Mouse (Mus musculus): ENCODE measurements around the gene E2f6. TPM values are rescaled to one million over a fixed set of nuclear protein-coding genes. Genes with fewer than 3 reads are reported as not detected.

Gene E2f6
- total and polyA plus RNA-seq, 3 experiments, result 46.7 to 84.1 (median 79.1) TPM

DNA sequence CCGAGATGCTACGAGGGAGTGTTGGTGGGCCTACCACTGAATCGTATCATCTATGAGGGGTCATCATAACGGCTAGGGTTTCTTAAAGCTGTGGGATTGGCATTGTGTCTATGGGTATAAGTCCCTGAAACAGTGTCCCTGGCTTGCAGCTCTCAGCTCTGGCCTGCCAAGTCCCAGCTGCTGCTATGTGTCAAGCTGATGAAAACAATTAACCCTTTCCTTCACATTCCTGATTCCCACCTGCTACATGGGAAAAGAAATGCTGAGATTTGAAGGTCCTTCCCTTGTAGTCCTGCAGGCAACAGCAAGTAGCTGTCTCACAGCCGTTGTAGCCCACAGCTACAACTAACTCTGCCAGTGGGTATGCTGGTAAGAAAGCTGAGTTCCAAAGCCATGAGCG, 75.6 kb downstream of the E2f6 start:
- no peaks in the 10 kb centered on the region for H3K27me3 ChIP-seq (ENCODE audit: control insufficient read depth, insufficient read depth, low read length)
- no peaks in the 10 kb centered on the region for H3K36me3 ChIP-seq (ENCODE audit: control insufficient read depth, insufficient read depth, low read length)
- no peaks in the 10 kb centered on the region for H3K79me2 ChIP-seq (replicated peaks; ENCODE audit: control insufficient read depth, insufficient read depth, low read length)
- TF ChIP-seq POLR2A (IDR thresholded peaks at IDR 0.05; ENCODE audit: insufficient read depth, low read depth, low read length) (no peak), CTCF (IDR thresholded peaks at IDR 0.05) (no peak), EP300 (IDR thresholded peaks at IDR 0.05; ENCODE audit: insufficient read depth, low read depth, low read length) (no peak)
- intact Hi-C loops (cut with DNase I), result no loop called here
- no peak overlapping the region for H3K27ac ChIP-seq
- H3K4me3 ChIP-seq, result no peak overlapping the region
- DNase-seq, result no peak
- no peak overlapping the region for H3K9ac ChIP-seq (ENCODE audit: low read depth, low read length)
- H3K4me1 ChIP-seq (ENCODE audit: control insufficient read depth, insufficient read depth, low read length), result 0 out of 2 replicates have a peak, but pooled peaks cover 3% of the 10 kb centered on the region
- 84% methylated on average over 6 of the region's 6 CpGs for WGBS

Small RNA genes within 50 kb of the gene (microRNA-seq; reads per million reads assigned to microRNA genes)
- gene Gm44305, result 0 reads per million in 2 experiments

Other genes starting within 250 kb of the E2f6 start
- gene Lpin1, start 200.0 kb upstream of the E2f6 start, total RNA-seq (2021), result 100 to 1,000 TPM; 160 to 171 TPM
- 96.8 and 110 TPM in 2 replicates for gene Lpin1, start 200.0 kb upstream of the E2f6 start, polyA plus RNA-seq (2012; rRNA removed)
- 1 to 10 TPM; 7.9 to 9.3 TPM for gene Ntsr2, start 157.6 kb upstream of the E2f6 start, total RNA-seq (2021)
- 15.1 and 20.5 TPM in 2 replicates for gene Ntsr2, start 157.6 kb upstream of the E2f6 start, polyA plus RNA-seq (2012; rRNA removed)
- under 1 TPM; 0.25 to 0.39 TPM for gene Greb1, start 10.1 kb upstream of the E2f6 start, total RNA-seq (2021)
- 0.44 and 0.51 TPM in 2 replicates for gene Greb1, start 10.1 kb upstream of the E2f6 start, polyA plus RNA-seq (2012; rRNA removed)
- 10 to 100 TPM; 78.0 to 80.2 TPM for gene Rock2, start 83.9 kb downstream of the E2f6 start, total RNA-seq (2021)
- gene Rock2, start 83.9 kb downstream of the E2f6 start, polyA plus RNA-seq (2012; rRNA removed), result 11.2 and 27.6 TPM in 2 replicates
- gene Pqlc3, start 189.4 kb downstream of the E2f6 start, total RNA-seq (2021), result 1 to 10 TPM; 2.6 to 2.8 TPM
- 13.6 and 15.8 TPM in 2 replicates for gene Pqlc3, start 189.4 kb downstream of the E2f6 start, polyA plus RNA-seq (2012; rRNA removed)
- under 1 TPM in 1 of 2 experiments, not detected in 1; 0.14 TPM for gene 2410004P03Rik, start 200.8 kb downstream of the E2f6 start, total RNA-seq (2021)
- gene 2410004P03Rik, start 200.8 kb downstream of the E2f6 start, polyA plus RNA-seq (2012; rRNA removed), result 0.41 and 0.84 TPM in 2 replicates

Data from heart, adult 2 months (tissue).